Mouse (Mus musculus) midbrain, embryonic 14.5 days (tissue): Measurements from ENCODE around the gene Add1. TPM values are rescaled to one million over a fixed set of nuclear protein-coding genes. Genes with fewer than 3 reads are reported as not detected.

Experiments
- ATAC-seq: fragments of 200-750 bp; cut with Nextera tagmentation; 2 replicates; pipeline ENCODE4 v1.8.0; 2017; ENCODE audit warnings: moderate number of reproducible peaks, moderate library complexity; ENCODE audit not compliant: low FRiP score, low TSS enrichment
- DNase-seq: peaks from one replicate; pipeline ENCODE4 v3.0.0-alpha.2; 2015
- H3K27ac ChIP-seq: fragments of 300-500 bp; sonication (generic); replicated peaks from 2 replicates; pipeline ENCODE4 v1.5.1; 2014; ENCODE audit warnings: mild to moderate bottlenecking, low read depth, low read length, moderate library complexity
- H3K27me3 ChIP-seq: fragments of 300-500 bp; sonication (generic); 2 replicates; pipeline ENCODE4 v1.6.1; 2014; ENCODE audit warnings: low read length, control low read depth, mixed read lengths; ENCODE audit not compliant: control insufficient read depth, insufficient read depth
- H3K36me3 ChIP-seq: fragments of 300-500 bp; sonication (generic); 2 replicates; pipeline ENCODE4 v1.6.1; 2014; ENCODE audit warnings: low read length, control low read depth; ENCODE audit not compliant: control insufficient read depth, insufficient read depth
- H3K4me1 ChIP-seq: fragments of 300-500 bp; sonication (generic); 2 replicates; pipeline ENCODE4 v1.6.1; 2014; ENCODE audit warnings: mild to moderate bottlenecking, antibody characterized with exemption, low read length, control low read depth; ENCODE audit not compliant: control insufficient read depth, insufficient read depth
- H3K4me2 ChIP-seq: fragments of 300-500 bp; sonication (generic); 2 replicates; pipeline ENCODE4 v1.6.1; 2014; ENCODE audit warnings: mild to moderate bottlenecking, low read length, moderate library complexity
- H3K4me3 ChIP-seq: fragments of 300-500 bp; sonication (generic); replicated peaks from 2 replicates; pipeline ENCODE4 v1.5.1; 2014; ENCODE audit warnings: low read depth, low read length
- H3K9ac ChIP-seq: fragments of 300-500 bp; sonication (generic); replicated peaks from 2 replicates; pipeline ENCODE4 v1.6.1; 2014; ENCODE audit warnings: mild to moderate bottlenecking, low read length, moderate library complexity
- H3K9me3 ChIP-seq: fragments of 300-500 bp; sonication (generic); 2 replicates; pipeline ENCODE4 v1.6.1; 2016; ENCODE audit warnings: low read length, control low read depth, mixed read lengths; ENCODE audit not compliant: control insufficient read depth
- WGBS: fragments of 180-500 bp; shearing (Covaris S2); extraction: QIAGEN DNeasy Blood & Tissue Kit; methylation state at CpG from one replicate; pipeline ENCODE4 v1.1.7; 2014; 5-methylcytosine and 5-hydroxymethylcytosine counted together
- polyA plus RNA-seq: library from polyadenylated mRNA; unstranded; fragments of >200 nt; fragmentation: Nextera tagmentation; extraction: Ambion mirVana; gene quantifications from 2 replicates; pipeline ENCODE4 v1.2.1, GENCODE M21; 2014

Gene Add1
- polyA plus RNA-seq, 1 experiment from 2014 or later = 221 TPM

DNA sequence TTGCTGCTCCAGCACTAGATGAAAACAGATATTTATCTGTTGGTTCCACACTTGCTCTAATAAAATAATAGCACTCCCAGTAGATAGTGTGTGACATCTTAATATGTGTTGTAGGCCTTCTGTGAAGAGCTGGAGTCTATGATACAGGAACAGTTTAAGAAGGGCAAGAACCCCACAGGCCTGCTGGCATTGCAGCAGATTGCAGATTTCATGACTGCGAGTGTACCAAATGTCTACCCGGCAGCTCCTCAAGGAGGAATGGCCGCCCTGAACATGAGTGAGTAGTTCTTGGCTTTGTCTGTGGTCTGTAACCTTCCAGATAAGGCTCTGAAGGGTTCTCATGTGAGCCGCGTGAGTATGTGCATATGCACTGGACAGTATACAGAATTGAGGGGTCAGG lies 31.1 kb downstream of the Add1 start:
- 95% methylated on average over 5 of the region's 5 CpGs for WGBS
- Histone ChIP-seq H3K4me3 (no peak overlapping the region), H3K27me3 (no peaks in the 10 kb centered on the region), H3K9ac (no peak overlapping the region), H3K4me1 (no peaks in the 10 kb centered on the region), H3K4me2 (no peak overlapping the region), H3K27ac (no peak overlapping the region), H3K9me3 (no peaks in the 10 kb centered on the region), H3K36me3 (peaks cover 82% of the 10 kb centered on the region)
- ATAC-seq (no peak), DNase-seq (no peak)

DNA sequence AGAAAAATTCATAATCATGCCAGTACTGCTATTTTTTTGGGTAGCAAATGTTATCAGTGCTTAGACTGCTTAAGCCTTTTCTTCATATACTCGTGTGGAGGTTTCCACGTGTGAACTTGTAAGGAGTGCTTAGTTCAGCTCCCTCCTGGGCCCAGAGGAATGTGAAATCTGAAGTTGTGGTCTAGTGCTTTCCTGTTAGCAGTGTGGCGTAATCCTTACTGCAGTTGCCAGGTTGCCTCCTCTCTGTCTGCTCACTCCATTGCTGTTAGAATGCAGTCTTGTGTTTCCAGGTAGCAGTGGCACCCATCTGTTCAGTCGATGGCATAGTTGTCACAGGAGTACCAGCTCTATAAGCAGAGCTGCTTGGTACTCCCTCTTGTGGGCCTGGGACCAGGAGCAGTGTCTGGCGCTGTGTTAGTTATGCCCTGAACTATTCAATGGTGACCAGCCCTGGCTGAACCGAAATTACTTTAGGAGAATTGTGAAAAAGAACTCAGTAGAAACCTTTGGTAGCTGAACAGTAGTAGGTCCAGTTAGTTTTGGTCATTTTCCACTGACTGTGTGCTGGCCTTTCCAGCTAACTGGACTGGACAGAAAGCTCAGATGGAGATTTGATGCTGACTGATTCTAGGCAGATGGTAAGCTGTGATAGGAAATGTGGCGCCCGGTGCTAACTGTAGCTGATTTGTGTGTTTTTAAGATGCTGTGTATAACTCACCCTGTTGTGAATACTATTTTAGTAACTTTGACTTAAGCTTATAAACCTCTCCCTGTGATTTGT lies 33.8 kb downstream of the Add1 start:
- Histone ChIP-seq H3K4me3 (no peak overlapping the region), H3K4me1 (no peaks in the 10 kb centered on the region), H3K9ac (no peak overlapping the region), H3K27ac (no peak overlapping the region), H3K27me3 (no peaks in the 10 kb centered on the region), H3K4me2 (no peak overlapping the region), H3K9me3 (no peaks in the 10 kb centered on the region), H3K36me3 (peaks cover 83% of the 10 kb centered on the region)
- ATAC-seq (no peak), DNase-seq (no peak)
- 90% methylated on average over 8 of the region's 8 CpGs for WGBS

DNA sequence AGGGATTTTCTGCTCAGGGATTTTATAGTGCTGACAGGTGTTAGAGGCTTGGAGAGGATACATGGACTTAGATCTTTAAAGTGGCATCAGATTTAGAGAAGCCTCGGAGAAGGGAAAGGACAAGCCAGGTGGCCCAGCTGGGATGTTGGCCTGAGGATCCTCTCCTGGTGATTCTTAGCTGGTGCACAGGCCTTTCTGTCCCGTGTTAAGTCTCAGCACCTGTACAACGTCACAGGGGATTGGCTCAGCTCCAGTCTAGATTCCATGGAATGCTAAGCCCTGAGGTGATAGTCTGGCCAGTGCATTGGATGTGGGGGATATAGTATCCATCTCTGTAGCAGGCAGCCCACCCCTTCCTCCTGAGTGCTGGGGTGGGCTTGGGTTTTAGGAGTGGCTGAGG lies 34.8 kb downstream of the Add1 start:
- Histone ChIP-seq H3K9me3 (no peaks in the 10 kb centered on the region), H3K4me2 (no peak overlapping the region), H3K36me3 (peaks cover 82% of the 10 kb centered on the region), H3K27me3 (no peaks in the 10 kb centered on the region), H3K4me3 (no peak overlapping the region), H3K4me1 (no peaks in the 10 kb centered on the region), H3K27ac (no peak overlapping the region), H3K9ac (no peak overlapping the region)
- WGBS = 86% methylated on average over 3 of the region's 3 CpGs
- no peak for DNase-seq
- ATAC-seq = no peak

DNA sequence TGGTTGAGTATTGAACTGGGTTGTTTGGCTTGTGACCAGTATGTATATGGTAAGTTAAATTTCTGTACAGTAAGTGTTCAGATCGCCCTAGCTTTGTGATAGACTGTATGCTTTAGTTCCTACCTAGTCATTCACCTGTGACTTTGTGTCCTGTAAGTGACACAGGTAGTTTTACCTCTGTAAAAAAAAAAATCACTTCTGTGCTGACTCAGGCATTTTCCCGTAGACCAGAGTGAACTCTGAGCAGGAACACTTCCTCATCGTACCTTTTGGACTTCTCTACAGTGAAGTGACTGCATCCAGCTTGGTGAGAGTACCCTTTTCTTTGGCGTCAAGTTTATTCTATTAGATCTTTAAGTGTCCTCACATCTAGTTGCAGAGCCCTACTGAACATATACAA lies 36.5 kb downstream of the Add1 start:
- no peak for ATAC-seq
- H3K9me3 ChIP-seq = no peaks in the 10 kb centered on the region

DNA sequence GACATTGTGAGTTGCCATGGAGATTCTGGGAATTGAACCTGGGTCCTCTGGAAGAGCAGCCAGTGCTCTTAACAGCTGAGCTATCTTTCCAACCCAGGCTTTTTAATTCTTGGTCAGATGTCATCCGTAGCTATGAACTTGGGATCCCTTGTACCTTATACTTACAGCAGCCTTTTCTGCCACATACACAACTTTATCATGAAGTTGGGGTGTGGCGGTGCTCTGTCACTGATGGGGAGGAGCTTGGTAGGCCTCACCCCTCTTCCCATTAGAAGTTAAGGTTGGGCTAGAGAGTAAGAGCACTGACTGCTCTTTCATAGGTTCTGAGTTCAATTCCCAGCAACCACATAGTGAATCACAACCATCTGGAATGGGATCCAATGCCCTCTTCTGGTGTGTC lies 59.5 kb downstream of the Add1 start:
- H3K4me3 ChIP-seq = no peak overlapping the region
- peaks cover 80% of the 10 kb centered on the region for H3K36me3 ChIP-seq
- ATAC-seq (no peak), DNase-seq (no peak)
- H3K9me3 ChIP-seq = no peaks in the 10 kb centered on the region
- H3K27me3 ChIP-seq = no peaks in the 10 kb centered on the region
- H3K9ac ChIP-seq = no peak overlapping the region
- H3K4me1 ChIP-seq = peaks cover 12% of the 10 kb centered on the region
- H3K27ac ChIP-seq = no peak overlapping the region
- no peak overlapping the region for H3K4me2 ChIP-seq
- 98% methylated on average over 2 of the region's 2 CpGs for WGBS

More for the DNA sequence above, 36.5 kb downstream of the Add1 start:
- Histone ChIP-seq H3K9ac (no peak overlapping the region), H3K36me3 (peaks cover 87% of the 10 kb centered on the region), H3K27me3 (no peaks in the 10 kb centered on the region), H3K27ac (no peak overlapping the region), H3K4me3 (no peak overlapping the region), H3K4me1 (no peaks in the 10 kb centered on the region), H3K4me2 (no peak overlapping the region)
- 94% methylated on average over 4 of the region's 4 CpGs for WGBS
- no peak for DNase-seq

DNA sequence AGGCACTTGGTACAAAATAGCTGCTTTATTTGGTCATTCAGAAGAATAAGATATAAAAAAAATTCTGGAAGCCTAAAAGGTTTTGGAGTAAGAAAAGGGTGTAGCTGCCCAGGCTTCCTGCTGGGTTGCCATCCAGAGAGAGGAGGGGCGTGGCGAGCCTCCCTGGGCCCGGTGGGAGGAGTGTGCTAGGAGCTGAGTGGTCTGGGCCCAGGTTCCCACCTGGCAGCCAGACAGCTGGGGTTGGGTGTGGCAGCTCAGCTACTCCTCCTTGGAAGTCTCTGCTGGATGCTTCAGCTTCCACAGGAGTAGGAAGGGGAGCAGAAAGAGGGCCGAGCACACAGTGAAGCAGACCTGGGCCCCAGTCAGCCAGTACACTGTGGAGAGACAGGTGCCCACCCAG lies 60.2 kb downstream of the Add1 start:
- DNase-seq = no peak
- Histone ChIP-seq H3K4me1 (peaks cover 12% of the 10 kb centered on the region), H3K9ac (no peak overlapping the region), H3K27me3 (no peaks in the 10 kb centered on the region), H3K4me2 (no peak overlapping the region), H3K4me3 (no peak overlapping the region), H3K27ac (no peak overlapping the region), H3K36me3 (peaks cover 80% of the 10 kb centered on the region), H3K9me3 (no peaks in the 10 kb centered on the region)
- 83% methylated on average over 4 of the region's 4 CpGs for WGBS
- ATAC-seq = no peak

DNA sequence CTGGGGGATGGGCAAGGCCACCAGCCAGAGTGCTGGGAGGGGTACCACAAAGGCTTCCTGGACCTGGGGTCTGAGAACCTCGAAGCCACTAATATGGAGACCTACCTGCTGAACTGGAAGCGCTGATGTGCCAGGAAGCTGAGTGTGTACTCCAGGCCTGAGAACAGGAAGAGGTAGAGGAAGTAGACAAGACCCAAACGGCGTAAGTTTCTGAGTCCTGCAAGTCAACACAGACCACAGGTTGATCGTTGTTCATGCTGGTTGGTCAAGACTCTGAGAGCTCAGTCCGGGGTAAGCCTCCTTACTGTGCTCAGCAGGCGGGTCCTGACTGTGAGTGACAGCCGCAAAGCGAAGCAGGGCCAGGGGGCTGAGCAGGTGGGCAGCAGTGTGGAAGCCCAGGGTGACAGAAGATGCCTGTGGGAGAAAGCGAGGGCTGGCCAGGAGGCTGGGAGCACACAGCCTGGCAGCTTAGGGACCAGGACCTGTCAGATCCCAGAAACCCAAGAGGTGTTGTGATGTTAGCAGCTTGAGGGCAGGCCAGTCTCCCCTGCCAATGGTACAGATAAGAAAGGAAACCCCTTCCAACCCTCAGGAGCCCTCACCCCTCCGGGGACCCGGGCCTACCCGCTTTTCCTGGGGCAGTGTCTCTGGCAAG lies 61.4 kb downstream of the Add1 start:
- no peak overlapping the region for H3K9ac ChIP-seq
- H3K36me3 ChIP-seq = peaks cover 80% of the 10 kb centered on the region
- no peaks in the 10 kb centered on the region for H3K9me3 ChIP-seq
- peaks cover 12% of the 10 kb centered on the region for H3K4me1 ChIP-seq
- H3K27me3 ChIP-seq = no peaks in the 10 kb centered on the region
- WGBS = 94% methylated on average over 13 of the region's 13 CpGs
- no peak overlapping the region for H3K27ac ChIP-seq
- no peak for DNase-seq
- ATAC-seq = no peak
- no peak overlapping the region for H3K4me3 ChIP-seq
- no peak overlapping the region for H3K4me2 ChIP-seq

DNA sequence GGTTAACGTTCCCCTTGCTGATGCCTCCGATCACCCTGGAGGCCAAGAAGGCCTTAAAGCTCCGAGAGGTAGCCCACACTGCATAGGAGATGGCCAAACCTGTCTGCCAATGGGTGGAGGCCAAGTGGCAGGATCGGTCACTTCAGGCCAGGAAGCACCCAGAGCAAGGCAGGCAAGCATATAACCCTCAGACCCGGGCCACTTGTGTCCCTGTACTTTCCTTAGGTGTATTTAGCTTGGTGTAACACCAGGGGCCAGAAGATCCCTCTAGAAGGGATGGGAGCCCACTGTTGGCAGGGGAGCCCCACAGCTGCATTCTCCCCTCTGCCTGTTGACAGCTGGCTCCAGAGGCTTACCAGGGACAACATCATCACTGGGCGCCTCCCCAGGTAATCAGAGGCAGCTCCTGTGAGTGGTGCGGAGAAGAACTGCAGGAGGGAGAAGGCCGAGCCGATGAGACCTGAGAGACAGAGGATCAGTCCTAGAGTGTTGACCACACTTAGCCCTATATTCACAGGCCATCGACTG lies 62.3 kb downstream of the Add1 start:
- Histone ChIP-seq H3K9me3 (no peaks in the 10 kb centered on the region), H3K27ac (0 out of 2 replicates have a peak overlapping the region, but pooled peaks have one; percentile 77), H3K36me3 (peaks cover 80% of the 10 kb centered on the region), H3K9ac (peak overlapping the region; percentile 77; the same call in 1 of the 2 replicates), H3K4me3 (peak overlapping the region; percentile 57), H3K4me2 (peak overlapping the region; percentile 93), H3K4me1 (peaks cover 12% of the 10 kb centered on the region), H3K27me3 (no peaks in the 10 kb centered on the region)
- no peak for DNase-seq
- no peak for ATAC-seq
- WGBS = 66% methylated on average over 10 of the region's 10 CpGs
